34 mouse cellular contexts compared by ENCODE assay signal in the genomic region with DNA sequence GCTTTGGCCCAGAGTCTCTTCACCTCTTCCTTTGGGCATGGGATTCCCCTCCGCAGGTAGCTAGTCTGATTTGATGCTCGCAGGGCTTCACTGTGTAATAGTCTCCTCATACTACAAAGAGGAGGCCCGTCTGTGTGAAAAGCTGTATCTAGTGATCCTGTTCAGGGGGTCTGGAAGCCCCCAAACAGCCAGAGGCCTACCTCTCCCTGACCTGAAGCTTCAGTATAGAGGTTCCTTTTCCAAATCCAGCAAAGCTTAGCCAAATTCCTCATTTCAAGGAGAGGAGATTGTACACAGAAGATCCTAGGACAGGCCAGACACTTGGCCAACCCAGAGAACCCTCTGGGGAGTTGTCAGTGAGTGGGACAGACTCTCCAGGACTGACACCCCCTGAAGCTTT. TPM values are rescaled to one million over a fixed set of nuclear protein-coding genes. Genes with fewer than 3 reads are reported as not detected.
A peak's percentile ranks its signal among the peaks of the same experiment; 100 is the strongest.
DNase-seq lines count a peak whose midpoint lies in the region; ATAC-seq and TF ChIP-seq lines count a peak whose summit lies in the region.
"Had no signal": no experiment of that assay in that cellular context is flagged by ENCODE, and none has a peak within 500 bp of the region (broad histone marks: within the 10 kb centered on the region; RNA-seq: fewer than 3 reads in every experiment).

No protein-coding gene starts in this region.

- peak; percentile 11 for DNase-seq in embryonic facial prominence, embryonic 10.5 days (ENCODE audit: low spot score)
- no peak for DNase-seq in hindbrain, postnatal 0 days (ENCODE audit: low spot score)
- DNase-seq in midbrain, embryonic 14.5 days = peak; percentile 33
- DNase-seq in adrenal gland, adult (ENCODE audit: inconsistent age in 2 of 2, low spot score in 1 of 2) = no peak
- no peak for DNase-seq in layer of hippocampus, adult 2 months (ENCODE audit: low spot score in 2 of 2)
- DNase-seq in heart, adult 2 months = no peak
- no peak for DNase-seq in left cerebral cortex, adult 8-10 months (ENCODE audit: low spot score in 2 of 2)
- DNase-seq: adrenal gland, postnatal 14 days; cerebellum, adult 11 months; forebrain, postnatal 0 days; gastrocnemius, postnatal 36 days; heart, postnatal 14 days; kidney, adult 9 months; kidney, postnatal 10 days; left cerebral cortex, postnatal 4 days; liver; lung, adult 2 months; lung, postnatal 10 days; thymus, postnatal 4 days had no signal

- no peak overlapping the region for H3K27ac ChIP-seq in embryonic facial prominence, embryonic 10.5 days (replicated peaks)
- peak overlapping the region; percentile 44; the same call in 1 of the 2 replicates for H3K27ac ChIP-seq in hindbrain, embryonic 12.5 days
- H3K27ac ChIP-seq in hindbrain, postnatal 0 days = no peak overlapping the region
- H3K27ac ChIP-seq in midbrain, embryonic 14.5 days (replicated peaks; ENCODE audit: low read depth, low read length) = peak overlapping the region; percentile 82
- no peak overlapping the region for H3K27ac ChIP-seq in layer of hippocampus, adult 2 months
- H3K27ac ChIP-seq in heart, adult 2 months = no peak overlapping the region
- H3K27ac ChIP-seq: embryonic facial prominence, embryonic 15.5 days; forebrain, embryonic 12.5 days; heart, embryonic 13.5 days; left cerebral cortex, adult 2 months; liver, embryonic 14.5 days; macrophage; neural tube, embryonic 12.5 days had no signal

- peak overlapping the region; percentile 63 for H3K4me2 ChIP-seq in hindbrain, embryonic 12.5 days (replicated peaks)
- H3K4me2 ChIP-seq in hindbrain, postnatal 0 days (ENCODE audit: low read depth, low read length) = peak overlapping the region; percentile 62
- peak overlapping the region; percentile 75 for H3K4me2 ChIP-seq in midbrain, embryonic 14.5 days (ENCODE audit: low read length)
- H3K4me2 ChIP-seq: embryonic facial prominence, embryonic 15.5 days; forebrain, embryonic 12.5 days; heart, embryonic 13.5 days had no signal

- TF ChIP-seq EP300 in heart, adult 2 months (IDR thresholded peaks at IDR 0.05; ENCODE audit: insufficient read depth, low read depth, low read length) = no peak

- intact Hi-C loops in heart, adult 2 months (cut with DNase I) = no loop called here

- H3K36me3 ChIP-seq in embryonic facial prominence, embryonic 10.5 days (replicated peaks) = no peaks in the 10 kb centered on the region
- H3K36me3 ChIP-seq in hindbrain, embryonic 12.5 days = no peaks in the 10 kb centered on the region
- no peaks in the 10 kb centered on the region for H3K36me3 ChIP-seq in hindbrain, postnatal 0 days (ENCODE audit: insufficient read depth, low read length)
- H3K36me3 ChIP-seq in midbrain, embryonic 14.5 days (ENCODE audit: control insufficient read depth, insufficient read depth, low read length) = no peaks in the 10 kb centered on the region
- H3K36me3 ChIP-seq in heart, adult 2 months (ENCODE audit: control insufficient read depth, insufficient read depth, low read length) = no peaks in the 10 kb centered on the region
- H3K36me3 ChIP-seq: embryonic facial prominence, embryonic 15.5 days; forebrain, embryonic 12.5 days; heart, embryonic 13.5 days; neural tube, embryonic 12.5 days had no signal

- TF ChIP-seq POLR2A in heart, adult 2 months (IDR thresholded peaks at IDR 0.05; ENCODE audit: insufficient read depth, low read depth, low read length) = no peak

- no peaks in the 10 kb centered on the region for H3K9me3 ChIP-seq in embryonic facial prominence, embryonic 10.5 days
- no peaks in the 10 kb centered on the region for H3K9me3 ChIP-seq in hindbrain, embryonic 12.5 days (replicated peaks)
- H3K9me3 ChIP-seq in hindbrain, postnatal 0 days (ENCODE audit: low read length) = no peaks in the 10 kb centered on the region
- H3K9me3 ChIP-seq in midbrain, embryonic 14.5 days (ENCODE audit: control insufficient read depth, low read length) = no peaks in the 10 kb centered on the region
- H3K9me3 ChIP-seq: embryonic facial prominence, embryonic 15.5 days; forebrain, embryonic 12.5 days; heart, embryonic 13.5 days; neural tube, embryonic 12.5 days had no signal

- no peak overlapping the region for H3K4me3 ChIP-seq in embryonic facial prominence, embryonic 10.5 days
- peak overlapping the region; percentile 15 for H3K4me3 ChIP-seq in hindbrain, embryonic 12.5 days
- 0 out of 2 replicates have a peak overlapping the region, but pooled peaks have one; percentile 1 for H3K4me3 ChIP-seq in hindbrain, postnatal 0 days (ENCODE audit: low read length)
- peak overlapping the region; percentile 59 for H3K4me3 ChIP-seq in midbrain, embryonic 14.5 days (replicated peaks; ENCODE audit: low read depth, low read length)
- H3K4me3 ChIP-seq in layer of hippocampus, adult 2 months = no peak overlapping the region
- H3K4me3 ChIP-seq in heart, adult 2 months = no peak overlapping the region
- H3K4me3 ChIP-seq: embryonic facial prominence, embryonic 15.5 days; forebrain, embryonic 12.5 days; heart, embryonic 13.5 days; left cerebral cortex, adult 2 months; neural tube, embryonic 12.5 days had no signal

- ATAC-seq in hindbrain, embryonic 12.5 days (ENCODE audit: low FRiP score) = no peak
- ATAC-seq in hindbrain, postnatal 0 days = no peak
- ATAC-seq in midbrain, embryonic 14.5 days (ENCODE audit: low FRiP score, low TSS enrichment) = no peak
- ATAC-seq: forebrain, postnatal 0 days; intestine, postnatal 0 days; Patski had no signal

- no peaks in the 10 kb centered on the region for H3K79me2 ChIP-seq in heart, adult 2 months (replicated peaks; ENCODE audit: control insufficient read depth, insufficient read depth, low read length)

- peaks cover 100% of the 10 kb centered on the region for H3K27me3 ChIP-seq in embryonic facial prominence, embryonic 10.5 days (replicated peaks; ENCODE audit: low read depth, poor library complexity, severe bottlenecking)
- H3K27me3 ChIP-seq in hindbrain, embryonic 12.5 days = peaks cover 93% of the 10 kb centered on the region
- H3K27me3 ChIP-seq in hindbrain, postnatal 0 days (ENCODE audit: insufficient read depth, low read length) = peaks cover 59% of the 10 kb centered on the region
- peaks cover 65% of the 10 kb centered on the region for H3K27me3 ChIP-seq in midbrain, embryonic 14.5 days (ENCODE audit: control insufficient read depth, insufficient read depth, low read length)
- H3K27me3 ChIP-seq in heart, adult 2 months (ENCODE audit: control insufficient read depth, insufficient read depth, low read length) = peaks cover 35% of the 10 kb centered on the region

- peaks cover 16% of the 10 kb centered on the region for H3K4me1 ChIP-seq in embryonic facial prominence, embryonic 10.5 days
- H3K4me1 ChIP-seq in hindbrain, embryonic 12.5 days = peaks cover 12% of the 10 kb centered on the region
- H3K4me1 ChIP-seq in hindbrain, postnatal 0 days (ENCODE audit: insufficient read depth, low read length) = no peaks in the 10 kb centered on the region
- 0 out of 2 replicates have a peak, but pooled peaks cover under 1% of the 10 kb centered on the region for H3K4me1 ChIP-seq in midbrain, embryonic 14.5 days (ENCODE audit: control insufficient read depth, insufficient read depth, low read length)
- no peaks in the 10 kb centered on the region; the same call in 1 of the 2 replicates for H3K4me1 ChIP-seq in heart, adult 2 months (ENCODE audit: control insufficient read depth, insufficient read depth, low read length)

- TF ChIP-seq CTCF in hindbrain, postnatal 0 days (IDR thresholded peaks at IDR 0.05; ENCODE audit: low read depth) = no peak
- TF ChIP-seq CTCF in layer of hippocampus, adult 2 months (conservative IDR thresholded peaks at IDR 0.05) = no peak
- no peak for TF ChIP-seq CTCF in heart, adult 2 months (IDR thresholded peaks at IDR 0.05)

- WGBS in embryonic facial prominence, embryonic 10.5 days = 8% methylated on average over 3 of the region's 3 CpGs
- 7% methylated on average over 3 of the region's 3 CpGs for WGBS in hindbrain, embryonic 12.5 days
- WGBS in hindbrain, postnatal 0 days = 47% methylated on average over 3 of the region's 3 CpGs
- 18% methylated on average over 3 of the region's 3 CpGs for WGBS in midbrain, embryonic 14.5 days
- WGBS in heart, adult 2 months = 53% methylated on average over 3 of the region's 3 CpGs

- peak overlapping the region; percentile 23; the same call in 1 of the 2 replicates for H3K9ac ChIP-seq in hindbrain, embryonic 12.5 days
- H3K9ac ChIP-seq in hindbrain, postnatal 0 days (replicated peaks; ENCODE audit: low read length) = no peak overlapping the region
- H3K9ac ChIP-seq in midbrain, embryonic 14.5 days (replicated peaks; ENCODE audit: low read length) = peak overlapping the region; percentile 91
- no peak overlapping the region for H3K9ac ChIP-seq in heart, adult 2 months (ENCODE audit: low read depth, low read length)
- H3K9ac ChIP-seq: embryonic facial prominence, embryonic 15.5 days; forebrain, embryonic 12.5 days; forebrain, postnatal 0 days; heart, embryonic 13.5 days; liver, embryonic 14.5 days; neural tube, embryonic 12.5 days had no signal

RNA-seq across cellular contexts. Expression of a gene that starts 6.2 kb away (rescaled TPM):
- 0.30 and 0.47 TPM in 2 replicates for polyA plus RNA-seq in embryonic facial prominence, embryonic 10.5 days (2016; fragmentation: Nextera tagmentation; extraction: Ambion mirVana)
- 7.5 and 8.8 TPM in 2 replicates for polyA plus RNA-seq in hindbrain, embryonic 12.5 days (2016; fragmentation: Nextera tagmentation; extraction: Ambion mirVana)
- total RNA-seq in hindbrain, postnatal 0 days (2014; rRNA removed) = 13.0 and 13.2 TPM in 2 replicates
- polyA plus RNA-seq in hindbrain, postnatal 0 days (2015; fragmentation: Nextera tagmentation; extraction: Ambion mirVana) = 6.3 and 6.9 TPM in 2 replicates
- polyA plus RNA-seq in midbrain, embryonic 14.5 days (2014; fragmentation: Nextera tagmentation; extraction: Ambion mirVana) = 16.8 and 18.3 TPM in 2 replicates
- not detected for total RNA-seq in layer of hippocampus, adult 2 months (2021)
- total RNA-seq in heart, adult 2 months (2021) = not detected
- not detected in 2 replicates for polyA plus RNA-seq in heart, adult 2 months (2012; rRNA removed)
- total RNA-seq in left cerebral cortex, adult 8-10 months (2022) = not detected
- total RNA-seq: adrenal gland, postnatal 14 days; common myeloid progenitor, adult 5-6 weeks; heart, adult 8-10 months; heart, postnatal 14 days; left cerebral cortex, adult 2 months; megakaryocyte-erythroid progenitor cell, adult 5-6 weeks; MEL had no signal
- polyA plus RNA-seq: heart, embryonic 13.5 days; intestine, postnatal 0 days; lung, adult 2 months; macrophage; Patski; stomach, embryonic 14.5 days had no signal

Comparison
In these comparisons a context has a peak if more than half of its experiments do, and no peak if none do; other contexts are left out.
1. H3K27ac ChIP-seq: peak in hindbrain, embryonic 12.5 days (single experiment) and midbrain, embryonic 14.5 days (single experiment); none in embryonic facial prominence, embryonic 10.5 days (single experiment), hindbrain, postnatal 0 days (single experiment), layer of hippocampus, adult 2 months (single experiment) and heart, adult 2 months (single experiment).
2. H3K9ac ChIP-seq: peak in hindbrain, embryonic 12.5 days (single experiment) and midbrain, embryonic 14.5 days (single experiment); none in hindbrain, postnatal 0 days (single experiment) and heart, adult 2 months (single experiment).
3. DNase-seq: peak in embryonic facial prominence, embryonic 10.5 days (single experiment) and midbrain, embryonic 14.5 days (single experiment); none in hindbrain, postnatal 0 days (single experiment), adrenal gland, adult (0 of 2), layer of hippocampus, adult 2 months (0 of 2), heart, adult 2 months (0 of 2) and left cerebral cortex, adult 8-10 months (0 of 2).
4. H3K4me3 ChIP-seq: peak in hindbrain, embryonic 12.5 days (single experiment), hindbrain, postnatal 0 days (single experiment) and midbrain, embryonic 14.5 days (single experiment); none in embryonic facial prominence, embryonic 10.5 days (single experiment), layer of hippocampus, adult 2 months (single experiment) and heart, adult 2 months (single experiment).
5. Peak in every context shown above with its lines, with median percentiles within 50 percentile points of each other: H3K4me2 ChIP-seq.